Mouse (Mus musculus) brain, embryonic 14.5 days (tissue): ENCODE data around the gene D17Wsu92e.

Source experiments
- CTCF ChIP-seq: fragments of 200-500 bp; IDR thresholded peaks from 2 replicates; pipeline ENCODE4 v1.5.1; 2012; ENCODE audit warnings: inconsistent platforms, mild to moderate bottlenecking, moderate library complexity, borderline replicate concordance; ENCODE audit not compliant: insufficient read depth, insufficient read length; ENCODE audit errors: extremely low read depth
- POLR2A ChIP-seq: fragments of 200-500 bp; IDR thresholded peaks from 2 replicates; pipeline ENCODE4 v1.6.1; 2012; ENCODE audit warnings: mild to moderate bottlenecking, inconsistent platforms, borderline replicate concordance; ENCODE audit not compliant: poor library complexity, insufficient read depth, insufficient read length, severe bottlenecking; ENCODE audit errors: extremely low read depth

DNA sequence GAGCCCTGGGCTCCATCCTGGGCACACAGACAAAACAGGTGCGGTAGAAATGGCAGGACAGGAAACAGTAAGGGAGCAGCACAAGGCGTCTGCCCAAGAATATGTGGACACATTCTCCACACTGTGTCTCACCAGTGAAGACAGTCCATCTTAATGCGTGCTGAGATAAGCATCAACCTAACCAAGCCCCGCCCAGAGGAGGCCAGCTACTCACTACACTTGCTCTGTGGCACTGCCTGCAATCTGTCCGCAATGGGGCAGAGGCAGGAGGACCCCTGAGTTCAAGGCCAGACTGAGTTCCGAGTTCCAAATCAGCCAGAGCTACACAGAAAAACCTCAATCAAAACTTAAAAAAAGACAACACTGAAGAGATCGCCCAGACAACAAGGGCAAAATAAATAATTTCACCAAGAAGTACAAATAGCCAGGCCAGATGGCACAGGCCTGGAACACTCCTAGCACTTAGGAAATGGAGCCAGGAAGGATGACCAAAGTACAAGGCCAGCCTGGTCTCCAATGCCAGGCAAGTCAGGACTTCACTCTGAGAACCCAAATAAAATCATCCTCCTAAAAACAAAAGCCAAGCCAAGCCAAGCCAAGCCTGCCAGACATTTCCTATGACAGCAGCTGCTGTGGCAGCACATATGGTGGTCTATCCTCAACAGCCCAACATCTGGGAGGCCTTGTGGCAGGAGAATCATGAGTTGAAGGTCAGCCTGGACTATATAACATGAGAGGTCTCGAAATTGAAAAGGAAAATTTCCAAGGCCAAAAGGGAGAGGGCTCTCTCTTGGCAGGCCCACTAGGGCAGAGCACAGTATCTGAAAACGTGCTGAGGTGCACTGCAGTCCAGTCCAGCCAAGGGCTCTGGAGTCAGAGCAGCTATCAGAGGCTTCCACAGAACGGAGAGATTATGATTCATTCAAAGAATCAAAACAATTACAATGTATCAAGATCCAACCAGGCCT is 15.4 kb downstream of the D17Wsu92e start:
- TF ChIP-seq CTCF (no peak), POLR2A (no peak)
